Mouse (Mus musculus): ENCODE measurements around the gene Dst.

DNA sequence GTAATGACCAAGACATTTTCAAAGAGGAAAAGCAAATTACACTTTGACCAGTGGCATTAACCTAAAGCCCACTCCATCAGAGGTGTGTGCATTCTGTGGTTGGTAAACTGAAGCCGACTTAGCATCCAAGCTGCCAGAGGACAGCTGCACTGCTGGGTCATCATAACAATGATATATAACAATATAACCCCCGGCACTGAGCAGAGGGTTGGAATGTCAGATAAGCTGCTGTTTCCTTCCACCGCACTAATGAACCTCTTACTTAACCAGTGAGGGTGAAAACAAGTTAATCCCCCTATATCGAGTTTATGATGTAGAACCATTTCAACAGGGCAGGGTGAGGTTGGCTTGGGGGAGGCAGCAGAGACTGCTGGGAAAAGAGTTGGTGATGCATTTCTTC, 187.1 kb downstream of the Dst start:
- TF ChIP-seq CTCF (conservative IDR thresholded peaks at IDR 0.05 in 1 of 2, IDR thresholded peaks at IDR 0.05 in 1 of 2; ENCODE audit: low read depth in 2 of 2, low read length in 2 of 2) (no peak), MAX (IDR thresholded peaks at IDR 0.05; ENCODE audit: low read length) (no peak), USF2 (conservative IDR thresholded peaks at IDR 0.05; ENCODE audit: low read depth, low read length) (no peak), GABPA (IDR thresholded peaks at IDR 0.05; ENCODE audit: insufficient replicate concordance, low read depth, low read length) (no peak), MYC (IDR thresholded peaks at IDR 0.05; ENCODE audit: low read depth, low read length) (no peak), POLR2A (IDR thresholded peaks at IDR 0.05; ENCODE audit: low read depth, low read length) (no peak)
